Mouse (Mus musculus): Measurements from ENCODE around the gene Znhit3. TPM values are rescaled to one million over a fixed set of nuclear protein-coding genes. Genes with fewer than 3 reads are reported as not detected.

Gene Znhit3
- total and polyA plus RNA-seq, 3 experiments = 49.6 to 76.1 TPM; not detected in 1

DNA sequence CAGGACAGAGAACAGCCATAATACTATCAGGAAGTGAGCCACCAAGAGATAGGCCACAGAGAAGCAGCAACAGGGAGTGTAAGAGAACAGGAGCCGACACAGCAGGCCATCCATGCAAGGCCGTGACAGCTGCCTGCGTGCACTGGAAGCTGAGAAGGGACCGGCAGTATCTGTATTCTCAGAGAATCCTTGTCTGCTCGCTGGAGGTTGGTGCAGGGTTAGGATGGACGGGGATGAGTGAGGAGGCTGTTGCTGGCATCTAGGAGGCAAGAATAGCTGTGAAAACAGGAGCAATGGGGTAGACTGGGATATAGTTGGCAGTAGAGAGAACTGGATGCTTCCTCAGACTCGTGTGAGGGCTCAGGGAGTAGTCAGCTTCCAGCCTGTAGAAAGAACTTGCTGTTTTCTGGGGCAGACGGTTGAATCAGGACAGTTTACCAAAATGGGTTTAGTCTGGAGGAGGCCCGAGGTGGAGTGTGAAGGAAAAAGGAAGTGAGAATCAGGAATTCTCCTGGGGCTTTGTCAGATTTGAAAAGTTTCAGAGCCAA, 11.5 kb downstream of the Znhit3 start:
- Histone ChIP-seq H3K79me2 (ENCODE audit: control insufficient read depth, insufficient read depth, low read length, poor library complexity) (no peaks in the 10 kb centered on the region), H3K27ac (ENCODE audit: control insufficient read depth, low read depth, low read length) (no peak overlapping the region), H3K36me3 (ENCODE audit: control insufficient read depth in 1 of 2, insufficient read depth in 2 of 2, low read length in 2 of 2) (peaks cover 0 to 15% of the 10 kb centered on the region in 2 experiments; a peak in 2 of 4 replicates), H3K9ac (ENCODE audit: control insufficient read depth, low read depth, low read length, poor library complexity, severe bottlenecking) (no peak overlapping the region), H3K27me3 (ENCODE audit: control insufficient read depth in 1 of 2, insufficient read depth in 2 of 2, low read length in 2 of 2) (no peaks in the 10 kb centered on the region), H3K4me1 (ENCODE audit: control insufficient read depth in 1 of 2, insufficient read depth in 2 of 2, low read length in 2 of 2) (no peaks in the 10 kb centered on the region), H3K9me3 (replicated peaks; ENCODE audit: insufficient read depth, low read length) (no peaks in the 10 kb centered on the region), H3K4me3 (ENCODE audit: control insufficient read depth in 1 of 2, insufficient read depth in 1 of 2, low read depth in 2 of 2, low read length in 2 of 2) (no peak overlapping the region)
- no peak for TF ChIP-seq MEF2A (IDR thresholded peaks at IDR 0.05; ENCODE audit: extremely low read depth, insufficient replicate concordance, low read depth, low read length, poor library complexity, severe bottlenecking)
- TF ChIP-seq NRF1 (IDR thresholded peaks at IDR 0.05; ENCODE audit: insufficient read depth, low read depth, low read length, poor library complexity, severe bottlenecking) = no peak
- TF ChIP-seq GABPA (IDR thresholded peaks at IDR 0.05; ENCODE audit: low read depth, low read length) = no peak
- no peak for TF ChIP-seq MXI1 (IDR thresholded peaks at IDR 0.05; ENCODE audit: low read depth, low read length)
- no peak for TF ChIP-seq HCFC1 (IDR thresholded peaks at IDR 0.05; ENCODE audit: low read depth, low read length)
- TF ChIP-seq CTCF (IDR thresholded peaks at IDR 0.05 in 2 of 3, conservative IDR thresholded peaks at IDR 0.05 in 1 of 3; ENCODE audit: control insufficient read depth in 1 of 3, insufficient read depth in 1 of 3, low read depth in 2 of 3, low read length in 3 of 3, poor library complexity in 1 of 3, severe bottlenecking in 1 of 3) = no peak
- no peak for DNase-seq (ENCODE audit: low read depth, low spot score)

DNA sequence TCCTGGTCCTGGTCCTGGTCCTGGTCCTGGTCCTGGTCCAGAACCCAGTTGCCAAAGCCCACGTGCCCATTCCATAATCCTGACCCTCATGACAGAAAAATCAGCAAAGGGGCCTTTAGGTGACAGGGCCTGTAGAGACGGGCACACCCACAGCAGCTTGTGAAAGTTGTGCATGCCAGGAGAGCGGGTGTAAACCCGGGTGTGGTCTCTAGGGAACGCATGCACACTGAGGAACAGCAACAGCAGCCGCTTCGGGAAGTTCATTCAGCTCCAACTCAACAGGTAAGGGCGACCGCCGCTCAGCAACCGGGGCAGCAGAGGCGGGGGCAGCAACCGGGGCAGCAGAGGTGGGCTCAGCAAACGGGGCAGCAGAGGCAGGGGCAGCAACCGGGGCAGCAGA, 23.1 kb downstream of the Znhit3 start:
- Histone ChIP-seq H3K36me3 (ENCODE audit: control insufficient read depth in 1 of 2, insufficient read depth in 2 of 2, low read length in 2 of 2) (peaks cover 0 to 6% of the 10 kb centered on the region in 2 experiments; a peak in 1 of 4 replicates), H3K79me2 (ENCODE audit: control insufficient read depth, insufficient read depth, low read length, poor library complexity) (no peaks in the 10 kb centered on the region)

DNA sequence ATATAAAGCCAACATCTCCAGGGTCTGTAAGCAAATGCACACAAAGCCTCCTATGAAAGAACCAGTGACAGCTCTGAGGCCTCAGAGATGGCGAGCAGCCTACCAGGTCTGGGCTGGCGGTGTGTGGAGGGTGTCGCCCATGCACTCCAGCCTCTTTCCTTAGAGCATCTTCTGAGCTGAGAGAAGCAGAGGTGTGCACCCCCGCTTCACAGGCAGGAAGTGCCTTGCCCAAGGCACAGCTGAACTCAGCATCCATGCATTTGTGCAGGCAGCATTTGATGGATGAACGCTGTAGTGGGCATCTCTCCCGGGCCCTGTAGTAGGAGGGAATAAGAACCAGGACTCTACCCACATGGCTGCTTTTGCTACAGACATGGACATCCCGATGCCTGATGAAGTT, 24.5 kb downstream of the Znhit3 start:
- H3K9me3 ChIP-seq (replicated peaks; ENCODE audit: insufficient read depth, low read length) = no peaks in the 10 kb centered on the region
- no peak for DNase-seq (ENCODE audit: low read depth, low spot score)
- H3K79me2 ChIP-seq (ENCODE audit: control insufficient read depth, insufficient read depth, low read length, poor library complexity) = no peaks in the 10 kb centered on the region
- peaks cover 0 to 6% of the 10 kb centered on the region in 2 experiments; a peak in 1 of 4 replicates for H3K36me3 ChIP-seq (ENCODE audit: control insufficient read depth in 1 of 2, insufficient read depth in 2 of 2, low read length in 2 of 2)
- H3K4me3 ChIP-seq (ENCODE audit: control insufficient read depth in 1 of 2, insufficient read depth in 1 of 2, low read depth in 2 of 2, low read length in 2 of 2) = no peak overlapping the region
- H3K9ac ChIP-seq (ENCODE audit: control insufficient read depth, low read depth, low read length, poor library complexity, severe bottlenecking) = no peak overlapping the region
- no peaks in the 10 kb centered on the region for H3K27me3 ChIP-seq (ENCODE audit: control insufficient read depth in 1 of 2, insufficient read depth in 2 of 2, low read length in 2 of 2)
- no peak for TF ChIP-seq USF2 (IDR thresholded peaks at IDR 0.05; ENCODE audit: borderline replicate concordance in 1 of 2, insufficient read depth in 1 of 2, low read depth in 1 of 2, low read length in 2 of 2)
- TF ChIP-seq TBP (IDR thresholded peaks at IDR 0.05; ENCODE audit: low read depth, low read length) = no peak
- no peak for TF ChIP-seq POLR2AphosphoS5 (IDR thresholded peaks at IDR 0.05; ENCODE audit: borderline replicate concordance, low read depth, low read length)
- H3K27ac ChIP-seq (ENCODE audit: control insufficient read depth, low read depth, low read length) = no peak overlapping the region
- no peaks in the 10 kb centered on the region for H3K4me1 ChIP-seq (ENCODE audit: control insufficient read depth in 1 of 2, insufficient read depth in 2 of 2, low read length in 2 of 2)

More for the DNA sequence above, 23.1 kb downstream of the Znhit3 start:
- no peak overlapping the region for H3K4me3 ChIP-seq (ENCODE audit: control insufficient read depth in 1 of 2, insufficient read depth in 1 of 2, low read depth in 2 of 2, low read length in 2 of 2)
- H3K4me1 ChIP-seq (ENCODE audit: control insufficient read depth in 1 of 2, insufficient read depth in 2 of 2, low read length in 2 of 2) = no peaks in the 10 kb centered on the region
- no peak for DNase-seq (ENCODE audit: low read depth, low spot score)
- H3K27me3 ChIP-seq (ENCODE audit: control insufficient read depth in 1 of 2, insufficient read depth in 2 of 2, low read length in 2 of 2) = no peaks in the 10 kb centered on the region
- H3K27ac ChIP-seq (ENCODE audit: control insufficient read depth, low read depth, low read length) = no peak overlapping the region
- no peak overlapping the region for H3K9ac ChIP-seq (ENCODE audit: control insufficient read depth, low read depth, low read length, poor library complexity, severe bottlenecking)
- TF ChIP-seq RAD21 (IDR thresholded peaks at IDR 0.05; ENCODE audit: low read depth, low read length) (no peak), HCFC1 (IDR thresholded peaks at IDR 0.05; ENCODE audit: low read depth, low read length) (no peak), ZMIZ1 (IDR thresholded peaks at IDR 0.05; ENCODE audit: low read depth, low read length) (no peak), SIN3A (IDR thresholded peaks at IDR 0.05; ENCODE audit: low read length) (no peak), ZKSCAN1 (IDR thresholded peaks at IDR 0.05; ENCODE audit: low read depth, low read length) (no peak), CHD2 (IDR thresholded peaks at IDR 0.05; ENCODE audit: low read length) (no peak), TAL1 (IDR thresholded peaks at IDR 0.05; ENCODE audit: low read length) (no peak), POLR2AphosphoS2 (IDR thresholded peaks at IDR 0.05; ENCODE audit: low read length) (no peak), MAX (IDR thresholded peaks at IDR 0.05; ENCODE audit: low read length) (no peak), POLR2A (IDR thresholded peaks at IDR 0.05; ENCODE audit: control insufficient read depth in 1 of 2, insufficient read depth in 1 of 2, low read depth in 1 of 2, low read length in 2 of 2, poor library complexity in 1 of 2) (no peak)
- no peaks in the 10 kb centered on the region for H3K9me3 ChIP-seq (replicated peaks; ENCODE audit: insufficient read depth, low read length)

Measured in MEL (cell line).